Mouse (Mus musculus) lung, postnatal 0 days (tissue): ENCODE measurements around the gene Aldh2. TPM values are rescaled to one million over a fixed set of nuclear protein-coding genes. Genes with fewer than 3 reads are reported as not detected.
"Not testable (repeated sequence)": the region's sequence is repeated elsewhere in the genome, so short reads cannot be mapped to it uniquely, and the experiment has no call there.

ENCODE experiments used
- ATAC-seq: fragments of 200-750 bp; cut with Nextera tagmentation; 2 replicates; pipeline ENCODE4 v1.8.0; 2017; ENCODE audit warnings: moderate library complexity
- DNase-seq: peaks from one replicate; pipeline ENCODE4 v3.0.0-alpha.2; 2016; ENCODE audit warnings: low spot score
- H3K27ac ChIP-seq: fragments of 300-500 bp; sonication (generic); 2 replicates; pipeline ENCODE4 v1.5.1; 2014; ENCODE audit warnings: antibody characterized with exemption, mild to moderate bottlenecking, low read length, mixed read lengths
- H3K27me3 ChIP-seq: fragments of 300-500 bp; sonication (generic); replicated peaks from 2 replicates; pipeline ENCODE4 v1.6.1; 2014; ENCODE audit warnings: low read length, mixed read lengths; ENCODE audit not compliant: insufficient read depth
- H3K36me3 ChIP-seq: fragments of 300-500 bp; sonication (generic); 2 replicates; pipeline ENCODE4 v1.6.1; 2014; ENCODE audit warnings: low read length, mixed read lengths; ENCODE audit not compliant: insufficient read depth
- H3K4me1 ChIP-seq: fragments of 300-500 bp; sonication (generic); 2 replicates; pipeline ENCODE4 v1.6.1; 2014; ENCODE audit warnings: antibody characterized with exemption, low read depth, low read length, mixed read lengths; ENCODE audit not compliant: insufficient read depth
- H3K4me2 ChIP-seq: fragments of 300-500 bp; sonication (generic); replicated peaks from 2 replicates; pipeline ENCODE4 v1.6.1; 2014; ENCODE audit warnings: low read depth, mild to moderate bottlenecking, low read length, moderate library complexity, mixed read lengths
- H3K4me3 ChIP-seq: fragments of 300-500 bp; sonication (generic); 2 replicates; pipeline ENCODE4 v1.5.1; 2014; ENCODE audit warnings: low read depth, low read length
- H3K9ac ChIP-seq: fragments of 300-500 bp; sonication (generic); replicated peaks from 2 replicates; pipeline ENCODE4 v1.6.1; 2014; ENCODE audit warnings: low read depth, mild to moderate bottlenecking
- H3K9me3 ChIP-seq: fragments of 300-500 bp; sonication (generic); 2 replicates; pipeline ENCODE4 v1.6.1; 2016; ENCODE audit warnings: low read length, mixed read lengths
- CTCF ChIP-seq: IDR thresholded peaks from 2 replicates; pipeline ENCODE4 v1.5.1; 2016; ENCODE audit warnings: antibody characterized with exemption, mild to moderate bottlenecking
- EP300 ChIP-seq: IDR thresholded peaks from 2 replicates; pipeline ENCODE4 v1.6.1; 2016; ENCODE audit warnings: antibody characterized with exemption, mild to moderate bottlenecking, control low read depth
- WGBS: fragments of 180-500 bp; shearing (Covaris S2); extraction: QIAGEN DNeasy Blood & Tissue Kit; methylation state at CpG from one replicate; pipeline ENCODE4 v1.1.7; 2014; 5-methylcytosine and 5-hydroxymethylcytosine counted together
- polyA plus RNA-seq: library from polyadenylated mRNA; unstranded; fragments of >200 nt; fragmentation: Nextera tagmentation; extraction: Ambion mirVana; gene quantifications from 2 replicates; pipeline ENCODE4 v1.2.1, GENCODE M21; 2015

Gene Aldh2
- polyA plus RNA-seq, 1 experiment from 2014 or later: 580 TPM

- WGBS: 69% methylated on average over 7 of the region's 7 CpGs
- Histone ChIP-seq H3K4me2 (no peak overlapping the region), H3K4me1 (no peaks in the 10 kb centered on the region), H3K9ac (no peak overlapping the region), H3K27ac (no peak overlapping the region), H3K36me3 (peaks cover 32% of the 10 kb centered on the region), H3K4me3 (no peak overlapping the region), H3K9me3 (no peaks in the 10 kb centered on the region), H3K27me3 (no peaks in the 10 kb centered on the region)
- TF ChIP-seq CTCF: no peak
- TF ChIP-seq EP300: no peak
- ATAC-seq (no peak), DNase-seq (no peak)
Measured at GRCm38 (mm10) chr5:121536921-121537555, 56.6 kb downstream of the Aldh2 start.

GRCm38 (mm10) chr5:121535116-121535515 is 58.5 kb downstream of the Aldh2 start:
- H3K27me3 ChIP-seq: no peaks in the 10 kb centered on the region
- peaks cover 32% of the 10 kb centered on the region for H3K36me3 ChIP-seq
- no peak for ATAC-seq
- no peaks in the 10 kb centered on the region for H3K9me3 ChIP-seq
- TF ChIP-seq CTCF: no peak
- no peak for TF ChIP-seq EP300
- no peak overlapping the region for H3K4me2 ChIP-seq
- 85% methylated on average over 3 of the region's 3 CpGs for WGBS
- H3K27ac ChIP-seq: no peak overlapping the region
- no peak for DNase-seq
- no peak overlapping the region for H3K4me3 ChIP-seq
- H3K4me1 ChIP-seq: no peaks in the 10 kb centered on the region
- no peak overlapping the region for H3K9ac ChIP-seq

GRCm38 (mm10) chr5:121534521-121534920 is 59.1 kb downstream of the Aldh2 start:
- TF ChIP-seq CTCF (peak; percentile 55), EP300 (no peak)
- no peak overlapping the region for H3K27ac ChIP-seq
- no peak overlapping the region for H3K9ac ChIP-seq
- no peak overlapping the region for H3K4me2 ChIP-seq
- H3K27me3 ChIP-seq: no peaks in the 10 kb centered on the region
- no peaks in the 10 kb centered on the region for H3K9me3 ChIP-seq
- H3K36me3 ChIP-seq: peaks cover 38% of the 10 kb centered on the region
- DNase-seq (no peak), ATAC-seq (no peak)
- WGBS: 91% methylated on average over 5 of the region's 5 CpGs
- H3K4me3 ChIP-seq: no peak overlapping the region
- H3K4me1 ChIP-seq: no peaks in the 10 kb centered on the region

- H3K27ac ChIP-seq: no peak overlapping the region
- TF ChIP-seq CTCF (no peak), EP300 (no peak)
- H3K4me3 ChIP-seq: no peak overlapping the region
- no peaks in the 10 kb centered on the region for H3K9me3 ChIP-seq
- no peak overlapping the region for H3K4me2 ChIP-seq
- 63% methylated on average over 8 of the region's 8 CpGs for WGBS
- peak; percentile 17 for DNase-seq
- ATAC-seq: peak; percentile 40; the same call in 1 of the 2 replicates
- H3K9ac ChIP-seq: no peak overlapping the region
- no peaks in the 10 kb centered on the region for H3K27me3 ChIP-seq
- H3K36me3 ChIP-seq: peaks cover 29% of the 10 kb centered on the region
- no peaks in the 10 kb centered on the region for H3K4me1 ChIP-seq
Measured at GRCm38 (mm10) chr5:121526961-121527360, 66.7 kb downstream of the Aldh2 start.

- Histone ChIP-seq H3K4me1 (no peaks in the 10 kb centered on the region), H3K27me3 (no peaks in the 10 kb centered on the region), H3K27ac (no peak overlapping the region), H3K4me2 (no peak overlapping the region), H3K9ac (no peak overlapping the region), H3K9me3 (no peaks in the 10 kb centered on the region), H3K4me3 (no peak overlapping the region), H3K36me3 (peaks cover 29% of the 10 kb centered on the region)
- no peak for ATAC-seq
- WGBS: 76% methylated on average over 7 of the region's 7 CpGs
- no peak for DNase-seq
- TF ChIP-seq EP300 (no peak), CTCF (no peak)
Measured at GRCm38 (mm10) chr5:121526526-121526925, 67.1 kb downstream of the Aldh2 start.

- H3K4me3 ChIP-seq: no peak overlapping the region
- ATAC-seq: peak; percentile 85
- no peaks in the 10 kb centered on the region for H3K27me3 ChIP-seq
- no peak overlapping the region for H3K9ac ChIP-seq
- H3K9me3 ChIP-seq: no peaks in the 10 kb centered on the region
- TF ChIP-seq CTCF (no peak), EP300 (peak; percentile 48; the same call in 1 of the 2 replicates)
- peaks cover 29% of the 10 kb centered on the region for H3K36me3 ChIP-seq
- H3K27ac ChIP-seq: no peak overlapping the region
- 67% methylated on average over 14 of the region's 14 CpGs for WGBS
- peak; percentile 69 for DNase-seq
- no peak overlapping the region for H3K4me2 ChIP-seq
- H3K4me1 ChIP-seq: no peaks in the 10 kb centered on the region
Measured at GRCm38 (mm10) chr5:121525774-121526450, 67.7 kb downstream of the Aldh2 start.

- 90% methylated on average over 10 of the region's 17 CpGs for WGBS
- not testable (repeated sequence) for ATAC-seq, H3K36me3 ChIP-seq
Measured at GRCm38 (mm10) chr5:121519758-121520157, 73.9 kb downstream of the Aldh2 start.

More at GRCm38 (mm10) chr5:121519758-121520157, 73.9 kb downstream of the Aldh2 start:
- DNase-seq, H3K4me3 ChIP-seq, H3K9me3 ChIP-seq, H3K9ac ChIP-seq, H3K27ac ChIP-seq, H3K4me1 ChIP-seq, H3K4me2 ChIP-seq, H3K27me3 ChIP-seq: not testable (repeated sequence)
